Mouse (Mus musculus) forebrain, embryonic 16.5 days (tissue): ENCODE measurements around the gene Cldn15. TPM values are rescaled to one million over a fixed set of nuclear protein-coding genes. Genes with fewer than 3 reads are reported as not detected.

Experiments
- ATAC-seq: fragments of 200-750 bp; cut with Nextera tagmentation; 2 replicates; pipeline ENCODE4 v1.8.0; 2017; ENCODE audit warnings: mild to moderate bottlenecking, moderate library complexity
- H3K27ac ChIP-seq: fragments of 300-500 bp; sonication (generic); 2 replicates; pipeline ENCODE4 v1.5.1; 2014; ENCODE audit warnings: low read length, control low read depth
- H3K27me3 ChIP-seq: fragments of 300-500 bp; sonication (generic); replicated peaks from 2 replicates; pipeline ENCODE4 v1.6.1; 2014; ENCODE audit warnings: low read length; ENCODE audit not compliant: control insufficient read depth, insufficient read depth
- H3K36me3 ChIP-seq: fragments of 300-500 bp; sonication (generic); 2 replicates; pipeline ENCODE4 v1.6.1; 2014; ENCODE audit not compliant: control insufficient read depth, insufficient read depth
- H3K4me1 ChIP-seq: fragments of 300-500 bp; sonication (generic); replicated peaks from 2 replicates; pipeline ENCODE4 v1.6.1; 2014; ENCODE audit warnings: low read length; ENCODE audit not compliant: control insufficient read depth, insufficient read depth
- H3K4me2 ChIP-seq: fragments of 300-500 bp; sonication (generic); 2 replicates; pipeline ENCODE4 v1.6.1; 2014; ENCODE audit warnings: mild to moderate bottlenecking, low read length, control low read depth
- H3K4me3 ChIP-seq: fragments of 300-500 bp; sonication (generic); replicated peaks from 2 replicates; pipeline ENCODE4 v1.5.1; 2014; ENCODE audit warnings: mild to moderate bottlenecking, low read length, control low read depth
- H3K9ac ChIP-seq: fragments of 300-500 bp; sonication (generic); replicated peaks from 2 replicates; pipeline ENCODE4 v1.6.1; 2014; ENCODE audit warnings: low read depth, low read length, control low read depth
- H3K9me3 ChIP-seq: fragments of 300-500 bp; sonication (generic); 2 replicates; pipeline ENCODE4 v1.6.1; 2016; ENCODE audit warnings: low read length; ENCODE audit not compliant: control insufficient read depth
- WGBS: fragments of 180-500 bp; shearing (Covaris S2); extraction: QIAGEN DNeasy Blood & Tissue Kit; methylation state at CpG from one replicate; pipeline ENCODE4 v1.1.7; 2014; 5-methylcytosine and 5-hydroxymethylcytosine counted together
- polyA plus RNA-seq: library from polyadenylated mRNA; unstranded; fragments of >200 nt; fragmentation: Nextera tagmentation; extraction: Ambion mirVana; gene quantifications from 2 replicates; pipeline ENCODE4 v1.2.1, GENCODE M21; 2015

Gene Cldn15
- polyA plus RNA-seq, 1 experiment from 2014 or later, result 0.58 TPM

- no peak overlapping the region for H3K4me3 ChIP-seq
- no peak for ATAC-seq
- no peaks in the 10 kb centered on the region for H3K9me3 ChIP-seq
- H3K9ac ChIP-seq, result no peak overlapping the region
- no peaks in the 10 kb centered on the region for H3K27me3 ChIP-seq
- H3K27ac ChIP-seq, result no peak overlapping the region
- 89% methylated on average over 1 of the region's 1 CpGs for WGBS
- H3K4me2 ChIP-seq, result no peak overlapping the region
- H3K4me1 ChIP-seq, result peaks cover 24% of the 10 kb centered on the region
- no peaks in the 10 kb centered on the region for H3K36me3 ChIP-seq
These were observed 9.2 kb upstream of the Cldn15 start for GRCm38 (mm10) chr5:136957250-136957649.

DNA sequence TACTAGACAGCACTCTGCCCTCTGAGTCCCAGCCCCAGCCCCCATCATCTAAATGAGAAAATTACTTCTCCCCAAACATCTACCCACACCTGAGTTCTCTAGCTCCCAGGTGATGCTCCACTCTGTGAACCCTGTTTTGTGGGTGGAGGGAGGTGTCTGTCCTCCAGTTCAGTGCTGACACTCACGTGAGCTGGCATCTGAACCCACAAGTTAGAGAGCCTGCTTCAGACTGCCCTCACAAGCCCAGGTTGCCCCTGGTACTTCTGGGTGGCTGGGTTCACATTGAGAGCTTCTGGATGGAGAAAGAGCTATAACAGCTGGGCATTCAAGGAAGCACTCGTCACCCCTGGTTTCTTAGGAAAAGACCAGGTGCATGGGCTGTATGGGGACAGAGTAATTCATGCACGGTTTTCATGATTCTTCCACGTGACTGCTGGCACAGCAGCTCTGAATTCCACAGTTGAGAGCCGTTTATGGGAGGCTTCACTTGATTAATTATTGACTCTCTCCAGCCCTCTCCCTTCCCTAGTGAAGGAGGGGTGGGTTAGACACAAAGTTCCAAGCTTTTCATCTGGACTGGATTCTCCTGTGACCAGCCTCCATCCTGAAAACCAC lies 7.3 kb upstream of the Cldn15 start:
- no peak overlapping the region for H3K4me3 ChIP-seq
- no peaks in the 10 kb centered on the region for H3K9me3 ChIP-seq
- no peak overlapping the region for H3K4me2 ChIP-seq
- ATAC-seq, result no peak
- H3K27ac ChIP-seq, result no peak overlapping the region
- peaks cover 7% of the 10 kb centered on the region; the same call in 1 of the 2 replicates for H3K36me3 ChIP-seq
- no peak overlapping the region for H3K9ac ChIP-seq
- H3K4me1 ChIP-seq, result peaks cover 27% of the 10 kb centered on the region
- H3K27me3 ChIP-seq, result no peaks in the 10 kb centered on the region
- 80% methylated on average over 5 of the region's 5 CpGs for WGBS

GRCm38 (mm10) chr5:136960053-136960452 lies 6.4 kb upstream of the Cldn15 start:
- no peaks in the 10 kb centered on the region for H3K9me3 ChIP-seq
- no peak overlapping the region for H3K9ac ChIP-seq
- no peaks in the 10 kb centered on the region for H3K27me3 ChIP-seq
- peaks cover 10% of the 10 kb centered on the region for H3K36me3 ChIP-seq
- WGBS, result 89% methylated on average over 6 of the region's 6 CpGs
- H3K27ac ChIP-seq, result no peak overlapping the region
- H3K4me1 ChIP-seq, result peaks cover 19% of the 10 kb centered on the region
- no peak overlapping the region for H3K4me3 ChIP-seq
- no peak for ATAC-seq
- H3K4me2 ChIP-seq, result no peak overlapping the region

DNA sequence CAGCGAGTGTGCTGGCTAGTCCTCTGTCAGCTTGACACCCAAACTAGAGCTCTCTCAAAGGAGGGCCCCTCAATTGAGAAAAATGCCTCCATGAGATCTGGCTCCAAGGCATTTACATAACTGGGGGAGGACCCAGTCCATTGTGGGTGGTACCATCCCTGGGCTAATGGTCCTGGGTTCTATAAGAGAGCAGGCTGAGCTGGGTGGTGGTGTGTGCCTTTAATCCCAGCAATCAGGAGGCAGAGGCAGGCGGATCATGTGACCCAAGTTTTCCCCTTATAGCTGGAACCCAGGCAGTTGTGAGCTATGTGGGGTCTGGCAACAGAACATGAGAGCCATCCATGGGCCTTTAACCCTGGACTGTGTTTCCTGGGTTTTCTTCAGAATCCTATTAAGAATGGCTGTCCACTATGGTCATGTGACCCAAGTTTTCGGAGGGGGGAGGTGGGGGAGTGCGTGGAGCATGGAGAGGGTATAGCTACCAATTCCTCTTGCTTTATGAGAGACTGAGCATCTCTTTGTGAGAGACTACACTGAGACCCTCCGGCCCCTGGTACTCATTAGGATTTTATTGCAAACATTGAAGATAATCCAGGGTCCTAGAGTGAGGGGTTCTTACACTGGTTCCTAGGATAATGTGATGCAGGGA lies 5.0 kb upstream of the Cldn15 start:
- 27% methylated on average over 5 of the region's 5 CpGs for WGBS
- H3K4me1 ChIP-seq, result peaks cover 13% of the 10 kb centered on the region
- ATAC-seq, result peak; percentile 3; the same call in 1 of the 2 replicates
- H3K27me3 ChIP-seq, result no peaks in the 10 kb centered on the region
- H3K4me3 ChIP-seq, result peak overlapping the region; percentile 66
- peak overlapping the region; percentile 91 for H3K27ac ChIP-seq
- H3K36me3 ChIP-seq, result peaks cover 21% of the 10 kb centered on the region
- H3K4me2 ChIP-seq, result peak overlapping the region; percentile 78
- peak overlapping the region; percentile 80 for H3K9ac ChIP-seq
- no peaks in the 10 kb centered on the region for H3K9me3 ChIP-seq

- peak overlapping the region; percentile 80 for H3K9ac ChIP-seq
- H3K4me3 ChIP-seq, result peak overlapping the region; percentile 66
- H3K4me2 ChIP-seq, result peak overlapping the region; percentile 78
- ATAC-seq, result peak; percentile 93
- no peaks in the 10 kb centered on the region for H3K9me3 ChIP-seq
- 1% methylated on average over 20 of the region's 20 CpGs for WGBS
- H3K27ac ChIP-seq, result peak overlapping the region; percentile 91
- peaks cover 13% of the 10 kb centered on the region for H3K4me1 ChIP-seq
- H3K36me3 ChIP-seq, result peaks cover 21% of the 10 kb centered on the region
- no peaks in the 10 kb centered on the region for H3K27me3 ChIP-seq
These were observed 4.4 kb upstream of the Cldn15 start for GRCm38 (mm10) chr5:136961983-136962461.

DNA sequence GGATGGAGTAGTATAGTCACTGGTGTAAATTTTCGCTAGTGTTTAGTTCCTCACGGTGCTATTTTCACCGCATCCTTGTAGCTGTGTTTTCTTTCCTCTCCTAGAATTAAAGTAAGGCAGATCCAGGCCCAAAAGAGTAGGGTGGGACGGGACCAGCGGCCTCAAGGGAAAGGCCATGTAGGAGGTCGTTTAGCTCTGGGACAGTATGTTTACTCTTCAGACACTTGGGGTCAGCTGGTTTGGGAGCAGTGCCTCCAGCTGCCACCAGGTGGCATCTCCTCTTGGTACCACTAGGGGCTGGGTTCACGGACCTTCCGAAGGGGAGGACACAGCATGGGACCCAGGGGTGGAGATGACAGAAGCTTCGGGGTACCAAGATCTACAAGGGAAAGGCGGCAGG lies 3.9 kb upstream of the Cldn15 start:
- Histone ChIP-seq H3K4me1 (peaks cover 13% of the 10 kb centered on the region), H3K4me3 (peak overlapping the region; percentile 66), H3K4me2 (peak overlapping the region; percentile 78), H3K27ac (peak overlapping the region; percentile 91), H3K27me3 (no peaks in the 10 kb centered on the region), H3K36me3 (peaks cover 21% of the 10 kb centered on the region), H3K9ac (peak overlapping the region; percentile 80), H3K9me3 (no peaks in the 10 kb centered on the region)
- ATAC-seq, result peak; percentile 57
- WGBS, result under 1% methylated on average over 10 of the region's 10 CpGs

DNA sequence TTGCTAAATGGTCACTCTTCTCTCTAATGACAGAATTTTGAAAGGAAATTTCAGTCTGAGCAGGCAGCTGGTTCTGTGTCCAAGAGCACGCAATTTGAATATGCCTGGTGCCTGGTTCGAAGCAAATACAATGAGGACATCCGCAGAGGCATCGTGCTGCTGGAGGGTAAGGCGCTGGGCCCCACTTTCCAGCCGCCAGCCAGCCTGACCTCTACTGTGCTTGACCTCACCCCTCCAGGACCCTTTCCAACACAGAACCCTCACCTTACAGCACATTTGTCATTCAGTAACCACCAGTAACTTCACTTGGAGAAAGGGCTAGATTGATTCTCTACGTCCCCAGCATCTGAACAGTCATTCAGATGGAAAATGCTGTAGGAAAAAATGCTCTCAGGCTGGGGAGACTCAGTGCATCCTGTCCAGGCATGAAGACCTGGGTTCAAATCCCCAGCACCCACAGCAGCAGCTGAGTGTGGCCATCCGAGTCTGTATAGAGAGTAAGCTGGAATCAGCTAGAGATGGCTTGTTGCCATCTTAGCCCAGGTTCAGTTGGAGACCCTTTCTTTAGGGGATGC lies 3.4 kb upstream of the Cldn15 start:
- ATAC-seq, result no peak
- WGBS, result 66% methylated on average over 8 of the region's 8 CpGs
- Histone ChIP-seq H3K36me3 (peaks cover 21% of the 10 kb centered on the region), H3K9ac (peak overlapping the region; percentile 80), H3K4me1 (peaks cover 13% of the 10 kb centered on the region), H3K9me3 (no peaks in the 10 kb centered on the region), H3K27ac (peak overlapping the region; percentile 91; the same call in 1 of the 2 replicates), H3K4me3 (peak overlapping the region; percentile 66), H3K4me2 (peak overlapping the region; percentile 78), H3K27me3 (no peaks in the 10 kb centered on the region)

GRCm38 (mm10) chr5:136965210-136965609 lies 1.2 kb upstream of the Cldn15 start:
- no peak for ATAC-seq
- H3K4me1 ChIP-seq, result peaks cover 13% of the 10 kb centered on the region
- H3K9ac ChIP-seq, result no peak overlapping the region
- peaks cover 21% of the 10 kb centered on the region for H3K36me3 ChIP-seq
- no peaks in the 10 kb centered on the region for H3K9me3 ChIP-seq
- no peak overlapping the region for H3K27ac ChIP-seq
- no peak overlapping the region for H3K4me3 ChIP-seq
- no peaks in the 10 kb centered on the region for H3K27me3 ChIP-seq
- 95% methylated on average over 9 of the region's 9 CpGs for WGBS
- no peak overlapping the region for H3K4me2 ChIP-seq

GRCm38 (mm10) chr5:136965686-136966085 lies 730 bp upstream of the Cldn15 start:
- no peak overlapping the region for H3K27ac ChIP-seq
- no peak overlapping the region for H3K4me2 ChIP-seq
- no peak overlapping the region for H3K4me3 ChIP-seq
- peaks cover 13% of the 10 kb centered on the region for H3K4me1 ChIP-seq
- no peak overlapping the region for H3K9ac ChIP-seq
- WGBS, result 93% methylated on average over 8 of the region's 8 CpGs
- ATAC-seq, result no peak
- peaks cover 21% of the 10 kb centered on the region for H3K36me3 ChIP-seq
- no peaks in the 10 kb centered on the region for H3K9me3 ChIP-seq
- H3K27me3 ChIP-seq, result no peaks in the 10 kb centered on the region
